Mouse (Mus musculus) liver, embryonic 12.5 days (tissue): ENCODE measurements around the gene Foxd1. TPM values are rescaled to one million over a fixed set of nuclear protein-coding genes. Genes with fewer than 3 reads are reported as not detected.

Experiments used
- ATAC-seq: fragments of 200-750 bp; cut with Nextera tagmentation; 2 replicates; pipeline ENCODE4 v1.8.0; 2017; ENCODE audit warnings: moderate number of reproducible peaks, mild to moderate bottlenecking, moderate library complexity
- H3K27ac ChIP-seq: fragments of 300-500 bp; sonication (generic); 2 replicates; pipeline ENCODE4 v1.5.1; 2016; ENCODE audit warnings: mild to moderate bottlenecking
- H3K27me3 ChIP-seq: fragments of 300-500 bp; sonication (generic); replicated peaks from 2 replicates; pipeline ENCODE4 v1.6.1; 2016; ENCODE audit warnings: mild to moderate bottlenecking, moderate library complexity
- H3K36me3 ChIP-seq: fragments of 300-500 bp; sonication (generic); 2 replicates; pipeline ENCODE4 v1.6.1; 2016; ENCODE audit warnings: mild to moderate bottlenecking, moderate library complexity
- H3K4me1 ChIP-seq: fragments of 300-500 bp; sonication (generic); 2 replicates; pipeline ENCODE4 v1.6.1; 2016
- H3K4me2 ChIP-seq: fragments of 300-500 bp; sonication (generic); 2 replicates; pipeline ENCODE4 v1.6.1; 2016; ENCODE audit warnings: mild to moderate bottlenecking, moderate library complexity
- H3K4me3 ChIP-seq: fragments of 300-500 bp; sonication (generic); 2 replicates; pipeline ENCODE4 v1.5.1; 2016; ENCODE audit warnings: mild to moderate bottlenecking, moderate library complexity
- H3K9ac ChIP-seq: fragments of 300-500 bp; sonication (generic); 2 replicates; pipeline ENCODE4 v1.6.1; 2016; ENCODE audit warnings: mild to moderate bottlenecking, moderate library complexity
- H3K9me3 ChIP-seq: fragments of 300-500 bp; sonication (generic); replicated peaks from 2 replicates; pipeline ENCODE4 v1.6.1; 2016; ENCODE audit warnings: mild to moderate bottlenecking, moderate library complexity
- WGBS: fragments of 180-500 bp; shearing (Covaris S2); methylation state at CpG from one replicate; pipeline ENCODE4 v1.1.7; 2016; ENCODE audit not compliant: insufficient replicate concordance; 5-methylcytosine and 5-hydroxymethylcytosine counted together
- polyA plus RNA-seq: library from polyadenylated mRNA; unstranded; fragments of >200 nt; fragmentation: Nextera tagmentation; extraction: Ambion mirVana; gene quantifications from 2 replicates; pipeline ENCODE4 v1.2.1, GENCODE M21; 2016

The Foxd1 gene
- polyA plus RNA-seq, 1 experiment from 2014 or later = not detected

DNA sequence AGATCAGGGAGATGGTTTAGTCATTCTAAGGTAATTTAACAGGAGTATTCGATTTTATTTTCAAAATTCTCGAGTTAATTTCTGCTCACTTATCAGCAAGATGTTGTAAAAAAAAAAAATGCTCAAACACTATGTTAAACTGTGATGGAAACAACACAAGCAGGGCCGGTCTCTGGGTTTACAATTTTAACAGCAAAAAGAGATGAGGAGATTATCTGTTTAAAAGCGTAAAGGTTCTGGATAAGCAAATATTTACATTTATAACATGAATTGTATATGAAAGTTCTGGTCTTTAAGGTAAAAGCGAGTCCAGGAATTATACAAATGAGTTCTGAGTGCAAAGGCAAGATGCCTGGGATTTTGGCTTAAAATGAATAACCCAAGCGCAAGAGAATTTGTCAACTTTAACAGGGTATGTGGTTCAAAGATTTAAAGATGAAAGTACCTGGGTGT is 3.0 kb downstream of the Foxd1 start:
- Histone ChIP-seq H3K27ac (no peak overlapping the region), H3K27me3 (peaks cover 94% of the 10 kb centered on the region), H3K4me2 (no peak overlapping the region), H3K9ac (no peak overlapping the region), H3K9me3 (no peaks in the 10 kb centered on the region), H3K4me3 (no peak overlapping the region), H3K4me1 (peaks cover 21% of the 10 kb centered on the region), H3K36me3 (no peaks in the 10 kb centered on the region)
- ATAC-seq = no peak
- 10% methylated on average over 6 of the region's 6 CpGs for whole genome bisulfite sequencing

DNA sequence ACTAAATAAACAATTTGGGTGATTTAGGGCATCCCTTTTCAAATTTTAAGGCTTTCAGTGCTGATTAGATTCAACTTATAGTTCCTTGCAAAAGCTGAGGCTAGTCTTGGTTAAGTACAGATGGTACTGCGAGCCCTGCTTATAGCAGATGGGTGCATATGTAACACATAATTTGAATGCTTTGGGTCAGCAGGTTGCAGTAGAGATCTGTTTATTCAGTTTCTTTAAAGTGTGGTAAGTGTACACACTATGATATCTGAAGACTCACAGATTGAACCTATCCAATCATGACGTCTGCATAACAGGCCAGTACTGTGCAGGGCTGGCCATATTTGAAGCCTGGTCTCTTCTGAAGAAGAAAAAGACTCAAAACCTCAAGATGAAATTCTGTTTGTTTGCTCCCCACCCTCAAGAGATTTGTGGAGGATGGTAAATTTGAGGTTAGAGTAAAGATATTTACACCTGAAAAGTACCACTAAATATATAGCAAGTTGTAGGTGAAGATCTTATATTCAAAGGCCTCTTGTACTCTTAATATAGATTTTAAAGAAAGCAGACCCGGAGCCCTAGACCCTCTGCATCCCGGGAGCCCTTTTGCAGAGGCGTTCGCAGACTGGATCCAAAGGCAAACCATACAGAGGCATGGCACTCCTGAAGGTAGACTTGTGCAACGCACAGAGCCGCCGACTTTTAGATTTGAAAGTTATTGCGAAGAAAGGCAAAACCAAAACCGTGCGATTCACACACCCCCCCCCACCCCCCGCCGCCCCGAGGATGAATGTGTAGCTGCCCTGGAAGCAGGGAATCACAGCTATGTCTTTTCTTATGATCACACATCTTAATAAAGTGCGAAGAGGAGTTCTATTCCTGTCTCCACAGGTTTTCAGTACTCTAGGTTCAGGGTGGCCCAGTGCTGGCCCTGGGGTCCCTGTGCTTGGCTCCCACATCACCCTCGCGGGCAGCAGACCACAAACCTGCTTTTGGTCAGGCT is 3.7 kb downstream of the Foxd1 start:
- WGBS = under 1% methylated on average over 18 of the region's 18 CpGs
- Histone ChIP-seq H3K4me2 (no peak overlapping the region), H3K9ac (no peak overlapping the region)

DNA sequence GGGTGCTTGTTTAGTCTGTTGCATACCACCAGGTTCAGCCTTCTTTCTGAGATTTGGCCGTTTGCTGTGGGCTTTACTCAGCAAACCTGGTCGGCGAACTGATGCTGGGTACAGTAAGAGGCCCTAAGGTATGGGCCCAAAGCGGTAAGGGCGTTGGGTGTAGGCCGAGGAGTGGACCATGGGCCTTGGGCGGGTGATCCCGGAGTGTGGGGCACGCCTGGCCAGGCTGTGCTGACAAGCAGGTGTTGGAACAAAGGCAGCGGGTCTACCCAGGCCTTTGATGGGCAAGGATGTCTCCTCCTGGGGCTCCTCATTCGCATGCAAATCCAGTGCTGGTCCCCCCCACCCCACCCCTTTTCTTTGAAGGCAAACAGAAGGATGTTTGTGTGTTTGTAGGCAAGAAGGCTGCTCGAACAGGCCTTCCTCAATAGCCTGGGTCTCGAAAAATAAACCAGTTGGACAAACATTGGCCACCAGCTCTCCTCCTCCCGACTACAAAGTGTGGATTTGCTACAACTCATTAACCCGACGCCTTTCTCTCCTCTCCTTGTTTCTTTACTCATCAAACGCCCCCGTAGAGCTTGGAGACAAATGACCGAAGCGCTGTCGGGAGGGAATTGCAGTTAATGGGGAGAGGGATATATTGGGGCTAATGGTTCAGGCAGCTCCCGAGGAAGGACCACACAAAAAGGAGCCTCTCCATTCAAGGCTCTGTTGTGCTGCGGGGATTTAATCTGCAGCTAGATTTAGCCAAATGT is 4.6 kb downstream of the Foxd1 start:
- no peak overlapping the region for H3K9ac ChIP-seq
- H3K4me3 ChIP-seq = no peak overlapping the region
- H3K27me3 ChIP-seq = peaks cover 94% of the 10 kb centered on the region
- H3K36me3 ChIP-seq = no peaks in the 10 kb centered on the region
- 2% methylated on average over 23 of the region's 23 CpGs for WGBS
- no peak overlapping the region for H3K27ac ChIP-seq
- no peaks in the 10 kb centered on the region for H3K9me3 ChIP-seq
- peaks cover 20% of the 10 kb centered on the region for H3K4me1 ChIP-seq
- H3K4me2 ChIP-seq = no peak overlapping the region
- ATAC-seq = no peak

More for the DNA sequence above, 3.7 kb downstream of the Foxd1 start:
- H3K27ac ChIP-seq = no peak overlapping the region
- no peak for ATAC-seq
- H3K4me1 ChIP-seq = peaks cover 21% of the 10 kb centered on the region
- no peak overlapping the region for H3K4me3 ChIP-seq
- H3K27me3 ChIP-seq = peaks cover 94% of the 10 kb centered on the region
- no peaks in the 10 kb centered on the region for H3K36me3 ChIP-seq
- no peaks in the 10 kb centered on the region for H3K9me3 ChIP-seq

DNA sequence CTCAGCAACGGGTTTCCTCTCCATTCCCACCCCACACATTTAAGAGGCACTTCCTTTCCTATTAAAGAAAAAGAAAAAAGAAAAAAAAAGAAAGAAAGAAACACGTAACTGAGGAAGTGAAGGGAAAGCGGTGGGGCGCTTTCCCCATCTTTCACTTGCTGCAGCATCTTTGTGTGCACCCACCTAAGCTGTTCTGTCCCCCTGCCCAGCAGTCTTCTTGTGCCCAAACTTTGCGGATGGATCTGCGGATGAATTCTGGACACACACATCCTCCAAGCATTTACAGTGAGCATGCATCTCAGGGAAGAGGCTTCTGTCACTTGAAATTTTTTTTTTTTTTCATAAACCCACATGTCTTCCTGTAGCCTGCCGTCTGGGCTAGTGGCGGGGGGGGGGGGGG is 5.3 kb downstream of the Foxd1 start:
- Histone ChIP-seq H3K27ac (no peak overlapping the region), H3K27me3 (peaks cover 92% of the 10 kb centered on the region), H3K4me3 (no peak overlapping the region), H3K9ac (no peak overlapping the region), H3K4me1 (peaks cover 13% of the 10 kb centered on the region), H3K4me2 (no peak overlapping the region), H3K36me3 (no peaks in the 10 kb centered on the region), H3K9me3 (no peaks in the 10 kb centered on the region)
- ATAC-seq = no peak
- 6% methylated on average over 6 of the region's 8 CpGs for WGBS

DNA sequence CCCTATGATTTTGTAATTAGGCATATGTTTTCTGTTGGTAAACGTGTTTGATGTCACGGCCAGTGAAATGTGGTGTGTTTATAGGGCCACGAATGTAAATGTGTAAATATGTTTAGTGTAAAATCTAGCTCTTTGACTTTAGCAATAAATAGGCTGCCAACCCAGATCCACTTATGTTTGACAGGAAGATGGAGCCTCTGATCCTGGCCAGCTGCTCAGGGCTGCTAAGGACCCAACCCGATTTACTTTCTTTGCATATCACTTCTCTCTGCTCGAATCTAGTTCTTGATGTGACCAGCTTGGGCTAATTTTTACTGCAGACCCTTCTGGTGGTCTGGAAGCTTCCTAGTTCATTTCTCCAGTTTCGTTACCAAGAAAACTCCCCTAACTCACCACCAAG is 6.3 kb downstream of the Foxd1 start:
- no peaks in the 10 kb centered on the region for H3K9me3 ChIP-seq
- peaks cover 3% of the 10 kb centered on the region for H3K4me1 ChIP-seq
- WGBS = 4% methylated on average over 6 of the region's 6 CpGs
- ATAC-seq = no peak
- no peak overlapping the region for H3K27ac ChIP-seq
- H3K4me3 ChIP-seq = no peak overlapping the region
- H3K36me3 ChIP-seq = no peaks in the 10 kb centered on the region
- no peak overlapping the region for H3K9ac ChIP-seq
- H3K4me2 ChIP-seq = no peak overlapping the region
- peaks cover 92% of the 10 kb centered on the region for H3K27me3 ChIP-seq

DNA sequence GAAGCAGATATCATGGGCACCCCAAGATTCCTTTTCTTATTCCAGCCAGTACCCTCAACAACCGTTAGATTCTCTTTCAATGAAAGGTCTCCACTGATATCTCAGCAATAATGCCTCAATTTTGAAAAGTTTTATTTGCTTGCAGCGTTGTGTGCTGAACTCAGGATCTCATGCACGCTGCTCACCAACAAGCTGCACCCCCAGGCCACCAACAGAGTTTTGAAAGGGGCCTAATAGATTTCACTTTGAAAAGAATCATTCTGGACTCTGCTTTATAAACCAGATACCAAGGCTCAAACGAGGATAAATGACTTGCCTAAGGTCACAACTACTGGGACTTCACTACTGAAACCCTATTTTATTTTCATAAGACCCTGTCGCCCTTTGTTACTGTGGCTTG is 7.1 kb downstream of the Foxd1 start:
- WGBS = 4% methylated on average over 5 of the region's 5 CpGs
- H3K4me2 ChIP-seq = no peak overlapping the region
- no peak overlapping the region for H3K9ac ChIP-seq
- peaks cover 6% of the 10 kb centered on the region for H3K4me1 ChIP-seq
- peaks cover 92% of the 10 kb centered on the region for H3K27me3 ChIP-seq
- H3K9me3 ChIP-seq = no peaks in the 10 kb centered on the region
- no peak overlapping the region for H3K27ac ChIP-seq
- H3K36me3 ChIP-seq = no peaks in the 10 kb centered on the region
- ATAC-seq = no peak
- H3K4me3 ChIP-seq = no peak overlapping the region

DNA sequence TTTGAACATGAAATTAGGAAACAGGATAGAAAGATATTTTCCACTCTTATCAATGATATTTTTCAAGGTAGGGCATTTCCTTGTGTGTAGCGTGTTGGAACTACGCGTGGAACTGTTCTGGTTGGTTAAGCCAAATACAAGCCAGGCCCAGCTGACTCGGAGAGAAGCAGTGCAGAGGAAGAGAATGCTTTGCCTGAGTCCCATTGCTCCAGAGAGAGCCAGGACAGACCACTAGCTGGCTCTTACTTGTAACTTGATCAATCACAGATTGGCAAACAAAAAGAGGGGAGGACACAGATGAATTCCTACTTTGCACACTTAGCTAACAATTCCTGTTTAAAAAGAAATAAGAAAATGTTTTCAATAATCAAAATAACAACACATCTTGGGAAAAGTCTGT is 9.0 kb downstream of the Foxd1 start:
- Histone ChIP-seq H3K4me1 (peaks cover 8% of the 10 kb centered on the region), H3K9ac (no peak overlapping the region), H3K27ac (no peak overlapping the region), H3K4me2 (no peak overlapping the region), H3K27me3 (peaks cover 96% of the 10 kb centered on the region), H3K9me3 (no peaks in the 10 kb centered on the region), H3K36me3 (no peaks in the 10 kb centered on the region), H3K4me3 (no peak overlapping the region)
- ATAC-seq = no peak
- WGBS = 8% methylated on average over 4 of the region's 4 CpGs

DNA sequence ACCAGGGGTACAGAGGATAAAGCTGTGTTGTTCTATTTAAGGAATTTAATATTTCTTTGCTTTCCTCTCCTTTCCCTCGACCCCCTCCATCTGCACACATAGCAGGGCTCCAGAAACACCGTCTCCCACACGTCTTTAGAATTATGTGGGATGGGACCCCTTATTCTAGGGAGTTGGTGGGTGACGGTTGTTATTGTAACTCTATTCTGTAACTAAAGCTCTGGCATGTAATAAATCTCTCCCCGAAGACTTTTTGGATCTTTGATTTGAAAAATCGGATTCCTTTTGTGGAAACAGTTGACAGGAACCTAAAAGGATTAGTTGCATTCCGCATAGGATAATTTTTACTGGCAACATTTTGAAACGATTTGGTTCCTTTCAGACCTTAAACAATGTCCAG is 11.0 kb downstream of the Foxd1 start:
- Histone ChIP-seq H3K27ac (no peak overlapping the region), H3K4me1 (peaks cover 8% of the 10 kb centered on the region), H3K27me3 (peaks cover 96% of the 10 kb centered on the region), H3K36me3 (no peaks in the 10 kb centered on the region), H3K4me2 (no peak overlapping the region), H3K4me3 (no peak overlapping the region), H3K9ac (no peak overlapping the region), H3K9me3 (no peaks in the 10 kb centered on the region)
- 3% methylated on average over 8 of the region's 8 CpGs for WGBS
- ATAC-seq = no peak

DNA sequence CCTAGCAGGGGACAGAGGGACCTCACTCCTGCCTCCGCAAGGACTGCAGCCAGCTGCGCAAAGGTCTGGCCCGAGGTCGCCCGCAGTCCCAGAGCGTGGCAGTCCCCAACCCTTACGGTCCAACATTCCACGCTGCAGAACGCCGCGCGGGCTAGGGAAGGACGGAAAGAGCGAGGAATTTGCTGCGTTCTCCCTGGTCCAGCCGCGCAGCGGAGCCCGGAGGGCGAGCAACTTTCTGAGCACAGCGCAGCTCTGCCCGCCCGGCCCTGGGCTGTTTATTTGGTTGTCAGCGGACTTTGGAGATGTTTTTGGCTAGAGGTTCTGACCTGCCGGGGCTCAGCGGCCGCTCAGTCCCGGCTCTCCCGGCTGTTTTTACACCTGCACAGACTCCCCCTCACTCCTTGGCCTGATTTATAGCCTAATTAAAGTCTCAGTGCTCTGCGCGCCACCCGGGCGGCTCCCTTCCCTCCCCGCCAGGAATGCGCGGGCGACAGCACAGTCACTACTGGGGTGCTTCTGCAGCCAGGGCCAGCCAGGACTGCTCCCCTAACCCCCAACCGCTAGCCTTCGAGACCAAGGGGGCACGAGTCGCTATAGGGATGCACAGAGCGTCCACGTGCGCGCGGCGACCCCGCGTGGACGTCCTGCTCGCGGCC is 11.9 kb downstream of the Foxd1 start:
- no peak for ATAC-seq
- H3K4me3 ChIP-seq = peak overlapping the region; percentile 13; the same call in 1 of the 2 replicates
- no peaks in the 10 kb centered on the region for H3K9me3 ChIP-seq
- H3K4me1 ChIP-seq = peaks cover 8% of the 10 kb centered on the region
- H3K9ac ChIP-seq = no peak overlapping the region
- peaks cover 95% of the 10 kb centered on the region for H3K27me3 ChIP-seq
- WGBS = under 1% methylated on average over 52 of the region's 52 CpGs
- peak overlapping the region; percentile 29 for H3K4me2 ChIP-seq
- no peak overlapping the region for H3K27ac ChIP-seq
- no peaks in the 10 kb centered on the region for H3K36me3 ChIP-seq

DNA sequence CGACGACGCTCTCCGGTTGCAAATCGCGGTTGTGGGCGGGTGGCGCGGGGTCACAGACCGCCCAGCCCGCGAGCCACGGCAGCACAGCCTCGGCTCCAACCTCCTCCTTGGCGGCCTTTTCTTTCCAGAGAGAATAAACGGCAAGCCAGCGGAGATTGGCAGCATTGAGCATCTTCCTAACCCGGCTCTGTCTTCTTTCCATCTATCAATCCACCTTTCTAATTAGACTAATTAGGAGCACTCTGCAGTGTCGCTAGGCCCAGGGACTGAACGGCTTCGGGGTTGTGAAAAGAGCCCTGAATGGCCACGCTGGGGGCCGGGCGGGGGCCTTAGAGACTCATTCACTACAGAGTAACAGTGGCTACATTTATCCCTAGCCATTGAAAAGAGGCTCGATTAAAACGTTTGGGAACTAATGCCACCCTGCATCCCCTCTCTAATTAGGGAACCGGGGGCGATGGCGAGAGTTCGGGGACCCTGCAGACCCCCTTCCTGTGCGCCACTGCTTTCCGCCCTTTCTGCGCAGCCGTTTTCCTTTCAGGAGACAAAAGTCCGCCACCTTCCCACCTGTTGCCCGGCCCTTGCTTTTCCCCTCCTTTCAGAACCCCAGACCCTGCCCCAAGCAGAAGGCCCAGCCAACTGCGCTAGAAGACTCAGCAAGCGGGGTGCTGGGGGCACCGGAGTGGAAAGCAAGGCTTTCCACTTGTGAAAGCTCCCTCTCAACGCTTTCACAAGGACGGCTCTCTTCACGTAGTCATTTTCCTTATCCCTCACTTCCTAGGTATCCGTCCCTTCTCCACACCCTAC is 12.6 kb downstream of the Foxd1 start:
- Histone ChIP-seq H3K36me3 (no peaks in the 10 kb centered on the region), H3K9me3 (no peaks in the 10 kb centered on the region), H3K27me3 (peaks cover 94% of the 10 kb centered on the region), H3K4me3 (0 out of 2 replicates have a peak overlapping the region, but pooled peaks have one; percentile 13), H3K4me1 (peaks cover 8% of the 10 kb centered on the region), H3K9ac (no peak overlapping the region), H3K4me2 (peak overlapping the region; percentile 29), H3K27ac (no peak overlapping the region)
- ATAC-seq = no peak
- WGBS = 3% methylated on average over 43 of the region's 43 CpGs

DNA sequence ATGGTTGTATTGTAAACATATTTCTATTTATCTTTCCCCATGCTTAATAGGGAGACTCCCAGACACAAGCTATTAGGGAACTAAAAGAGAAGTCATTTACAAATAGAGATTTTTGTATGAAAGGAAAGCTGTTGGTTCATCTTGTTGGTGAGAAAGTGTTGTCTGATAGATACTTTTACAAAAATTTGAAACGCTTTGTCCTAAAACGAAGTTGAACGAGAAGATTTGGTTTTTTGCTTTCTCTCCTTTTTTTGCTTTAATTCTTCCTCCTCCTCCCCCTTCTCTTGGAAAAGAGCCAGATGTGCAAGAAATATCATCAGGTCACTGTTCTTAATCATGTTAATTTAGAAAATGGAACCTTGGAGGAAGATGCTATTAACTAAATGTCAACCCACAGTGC is 13.6 kb downstream of the Foxd1 start:
- no peak overlapping the region for H3K4me2 ChIP-seq
- H3K9ac ChIP-seq = no peak overlapping the region
- 19% methylated on average over 3 of the region's 3 CpGs for WGBS
- peaks cover 8% of the 10 kb centered on the region for H3K4me1 ChIP-seq
- ATAC-seq = no peak
- H3K9me3 ChIP-seq = no peaks in the 10 kb centered on the region
- H3K27ac ChIP-seq = no peak overlapping the region
- peaks cover 88% of the 10 kb centered on the region for H3K27me3 ChIP-seq
- H3K4me3 ChIP-seq = no peak overlapping the region
- no peaks in the 10 kb centered on the region for H3K36me3 ChIP-seq
